Mouse (Mus musculus) ES-E14 (cell line): ENCODE data around the gene Clec16a.

Source experiments
- CHD2 ChIP-seq: IDR thresholded peaks from 2 replicates; pipeline ENCODE4 v1.6.1; 2014; ENCODE audit warnings: mild to moderate bottlenecking, low read depth, low read length, inconsistent platforms
- HCFC1 ChIP-seq: IDR thresholded peaks from 2 replicates; pipeline ENCODE4 v1.6.1; 2012; ENCODE audit warnings: low read length, inconsistent platforms, borderline replicate concordance; ENCODE audit not compliant: insufficient read depth
- ZC3H11A ChIP-seq: IDR thresholded peaks from 2 replicates; pipeline ENCODE4 v1.6.1; 2012; ENCODE audit warnings: low read depth, mild to moderate bottlenecking, inconsistent platforms, low read length, borderline replicate concordance
- ZNF384 ChIP-seq: IDR thresholded peaks from 2 replicates; pipeline ENCODE4 v1.6.1; 2012; ENCODE audit warnings: low read depth, low read length, inconsistent platforms

GRCm38 (mm10) chr16:10690442-10690841, 145.3 kb downstream of the Clec16a start:
- TF ChIP-seq ZNF384 (no peak), ZC3H11A (no peak), CHD2 (no peak), HCFC1 (no peak)
